Mouse (Mus musculus) brain, adult 2 months (tissue): ENCODE measurements at regions not wholly inside any gene's neighbourhood (a gene's known extent, or its start where the extent isn't known, plus 50 kb on each side); places are given as distances from the start of the nearest gene placed in this dataset.
"Not testable (repeated sequence)": the region's sequence is repeated elsewhere in the genome, so short reads cannot be mapped to it uniquely, and the experiment has no call there.

Source experiments
- DNase-seq: peaks from one replicate; pipeline ENCODE4 v3.0.0; 2011; ENCODE audit warnings: low read depth, low spot score

DNA sequence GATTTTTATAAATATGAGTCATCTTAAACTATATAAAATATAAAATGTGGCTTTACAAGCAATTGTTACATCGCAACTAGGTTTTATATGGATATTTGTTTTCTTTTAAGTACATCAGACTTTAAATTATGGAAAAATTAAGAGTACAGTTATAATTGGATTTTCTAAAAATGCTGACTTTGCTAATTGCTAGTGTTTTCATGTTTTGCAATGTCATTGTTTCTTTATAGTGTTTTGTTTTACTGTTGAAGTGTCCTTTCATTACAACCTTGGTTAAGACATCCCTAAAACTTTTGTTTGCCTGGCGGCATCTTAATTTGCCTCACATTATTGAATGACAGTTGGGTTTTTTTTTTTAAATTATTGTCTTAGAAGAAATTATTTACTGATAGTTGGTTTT is 1634.0 kb downstream of the Diaph2 start:
- DNase-seq = no peak

- DNase-seq = no peak
Observed at GRCm38 (mm10) chrX:131402189-131402588, 1652.6 kb downstream of the Diaph2 start.

- DNase-seq = not testable (repeated sequence)
Observed at GRCm38 (mm10) chrX:131402891-131403290, 1653.3 kb downstream of the Diaph2 start.

DNA sequence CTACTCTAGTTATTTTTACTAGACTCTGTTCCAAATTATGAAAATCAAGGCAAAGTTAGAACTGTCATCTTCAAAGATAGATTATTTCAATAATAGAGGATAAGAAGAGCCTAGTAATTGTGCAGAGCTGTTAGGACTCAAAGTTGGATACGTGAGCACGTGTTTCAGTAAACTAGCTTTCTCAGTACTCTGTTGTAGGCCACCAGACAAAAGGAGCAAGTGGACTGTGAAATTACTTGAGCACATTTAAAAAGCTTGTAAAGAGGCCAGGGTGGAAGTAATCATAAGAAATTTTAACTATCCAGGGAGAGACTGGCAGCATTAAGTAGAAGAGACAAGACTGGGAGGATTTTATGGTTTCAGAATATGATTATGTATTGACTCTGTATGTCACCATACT is 1657.1 kb downstream of the Diaph2 start:
- no peak for DNase-seq

GRCm38 (mm10) chrX:131410567-131410966 is 1661.0 kb downstream of the Diaph2 start:
- DNase-seq = no peak

- DNase-seq = no peak
Observed at GRCm38 (mm10) chrX:131422178-131422577, 1672.6 kb downstream of the Diaph2 start.

DNA sequence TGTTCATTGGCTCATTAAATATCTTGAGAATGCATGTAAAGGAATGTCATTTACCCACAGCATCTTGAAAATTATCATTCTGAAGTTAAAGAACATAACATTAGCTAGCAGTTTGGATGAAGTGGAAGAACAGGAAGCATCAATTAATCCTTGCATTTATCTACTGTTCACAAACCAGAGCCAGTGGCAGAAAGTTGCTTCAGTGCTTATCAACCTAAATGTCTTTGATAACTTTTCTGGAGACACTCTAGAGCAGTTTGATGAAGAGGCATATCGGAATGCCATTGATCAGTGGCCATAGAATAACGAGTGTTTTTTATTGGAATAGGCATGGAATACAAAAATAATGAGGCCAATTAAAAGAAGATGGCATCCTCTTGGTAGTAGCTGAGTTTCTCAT is 1673.3 kb downstream of the Diaph2 start:
- no peak for DNase-seq

- DNase-seq = peak; percentile 24
Observed at GRCm38 (mm10) chrX:131434155-131434554, 1684.6 kb downstream of the Diaph2 start.

DNA sequence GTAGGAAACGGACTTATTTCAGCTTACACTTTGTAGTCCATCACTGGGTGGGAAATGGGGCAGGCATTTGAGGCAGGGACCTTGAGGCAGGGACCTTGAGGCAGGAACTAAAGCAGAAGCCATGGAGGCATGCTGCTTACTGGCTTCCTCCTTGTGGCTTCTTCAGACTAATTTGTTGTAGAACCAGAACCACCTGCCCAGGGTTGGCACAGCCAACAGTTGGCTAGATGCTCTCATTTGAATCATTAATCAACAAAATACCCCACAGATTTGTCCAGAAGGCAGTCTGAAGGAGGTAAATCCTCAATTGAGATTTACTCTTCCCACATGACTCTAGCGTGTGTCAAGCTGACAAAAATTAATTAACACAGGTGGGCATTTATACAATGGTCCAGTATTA is 1703.3 kb downstream of the Diaph2 start:
- DNase-seq = no peak

DNA sequence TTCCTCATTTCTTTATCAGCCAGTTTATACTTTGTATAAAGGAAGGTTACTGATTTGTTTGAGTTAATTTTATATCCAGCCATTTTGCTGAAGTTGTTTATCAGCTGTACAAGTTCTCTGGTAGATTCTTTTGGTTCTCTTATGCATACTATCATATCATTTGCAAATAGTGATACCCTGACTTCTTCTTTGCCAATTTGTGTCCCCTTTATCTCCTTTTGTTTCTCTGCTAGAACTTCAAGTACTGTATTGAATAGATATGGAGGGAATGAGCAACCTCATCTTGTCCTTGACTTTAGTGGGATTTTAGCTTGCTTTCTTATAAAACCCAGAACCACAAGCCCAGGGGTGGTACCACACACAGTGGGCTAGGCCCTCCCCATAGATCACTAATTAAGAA is 1711.1 kb downstream of the Diaph2 start:
- no peak for DNase-seq

DNA sequence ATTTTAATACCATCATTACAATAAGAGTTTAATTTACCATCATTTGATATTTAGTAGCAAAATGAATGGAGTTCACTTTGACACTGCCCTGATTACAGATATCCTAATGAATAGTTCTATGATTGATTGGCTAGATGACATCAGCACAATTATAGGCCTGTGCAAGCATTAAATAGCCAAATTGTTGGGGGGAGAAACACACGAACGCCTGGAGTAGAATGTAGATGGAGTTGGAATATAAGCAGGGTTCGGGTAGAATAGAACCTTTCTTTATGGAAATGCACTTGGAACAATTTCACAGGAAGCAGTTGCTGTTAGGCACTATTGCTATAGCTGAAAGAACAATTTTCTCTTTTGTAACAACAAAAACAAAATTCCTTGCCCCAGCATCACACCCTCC is 1739.8 kb downstream of the Diaph2 start:
- DNase-seq = no peak

GRCm38 (mm10) chrX:131501409-131501808 is 1751.9 kb downstream of the Diaph2 start:
- DNase-seq = no peak

GRCm38 (mm10) chrX:131506837-131507236 is 1757.3 kb downstream of the Diaph2 start:
- DNase-seq = no peak
